Mouse (Mus musculus): ENCODE data around the gene Med29.

The Med29 gene

DNA sequence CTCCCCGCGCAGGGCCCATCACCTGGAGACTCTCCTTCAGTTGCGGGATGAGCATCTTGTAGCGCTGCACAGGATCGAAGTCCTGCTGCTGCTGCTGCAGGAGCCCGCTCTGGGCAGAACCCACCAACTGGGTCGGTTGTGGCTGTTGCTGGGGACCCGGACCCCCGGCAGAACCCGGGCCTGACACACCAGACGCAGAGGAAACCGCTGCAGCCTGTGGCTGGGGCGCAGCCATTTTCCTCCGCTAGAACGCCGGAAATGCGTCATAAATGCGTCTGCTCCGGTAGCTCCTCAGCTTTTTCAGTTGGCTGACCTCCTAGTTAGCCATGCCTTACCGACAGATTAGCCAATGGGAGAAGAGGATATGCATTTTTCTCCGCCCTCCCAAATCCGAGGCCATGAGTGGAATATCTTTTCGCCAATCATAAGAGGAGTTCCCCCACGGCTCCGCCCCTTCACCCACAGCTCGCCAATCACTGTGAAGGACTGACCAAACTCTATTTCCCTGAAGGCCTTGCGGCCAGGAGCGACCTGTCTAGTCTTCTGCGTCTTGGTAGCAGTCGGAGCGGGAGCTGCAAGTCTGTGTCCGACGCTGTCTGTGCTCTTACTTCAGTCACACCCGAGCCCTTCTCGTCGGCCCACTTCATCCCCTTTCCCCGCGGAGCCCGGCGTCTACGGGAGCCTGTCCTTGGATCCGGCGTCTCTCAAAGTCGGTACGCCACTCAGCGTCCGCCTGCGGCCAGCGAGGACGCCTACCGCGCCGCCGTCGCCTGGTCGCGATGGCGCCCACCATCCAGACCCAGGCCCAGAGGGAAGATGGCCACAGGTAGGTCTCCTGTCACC lies at the start of gene Med29, which contains the start of gene Paf1:
Gene Med29, minus strand, starts transcription at position 280 of the 843 bp plus-strand sequence.
Gene Paf1, plus strand, starts transcription at position 523 of the 843 bp plus-strand sequence.
- DNase-seq = peak; percentile 96

- no peak for DNase-seq
Measured at GRCm38 (mm10) chr7:28441776-28442485, 49.4 kb upstream of the Med29 start.

- DNase-seq = peak; percentile 23
Measured at GRCm38 (mm10) chr7:28440739-28441138, 48.2 kb upstream of the Med29 start.

- no peak for DNase-seq
Measured at GRCm38 (mm10) chr7:28438771-28439170, 46.3 kb upstream of the Med29 start.

GRCm38 (mm10) chr7:28437964-28438363 lies 45.5 kb upstream of the Med29 start:
- no peak for DNase-seq

DNA sequence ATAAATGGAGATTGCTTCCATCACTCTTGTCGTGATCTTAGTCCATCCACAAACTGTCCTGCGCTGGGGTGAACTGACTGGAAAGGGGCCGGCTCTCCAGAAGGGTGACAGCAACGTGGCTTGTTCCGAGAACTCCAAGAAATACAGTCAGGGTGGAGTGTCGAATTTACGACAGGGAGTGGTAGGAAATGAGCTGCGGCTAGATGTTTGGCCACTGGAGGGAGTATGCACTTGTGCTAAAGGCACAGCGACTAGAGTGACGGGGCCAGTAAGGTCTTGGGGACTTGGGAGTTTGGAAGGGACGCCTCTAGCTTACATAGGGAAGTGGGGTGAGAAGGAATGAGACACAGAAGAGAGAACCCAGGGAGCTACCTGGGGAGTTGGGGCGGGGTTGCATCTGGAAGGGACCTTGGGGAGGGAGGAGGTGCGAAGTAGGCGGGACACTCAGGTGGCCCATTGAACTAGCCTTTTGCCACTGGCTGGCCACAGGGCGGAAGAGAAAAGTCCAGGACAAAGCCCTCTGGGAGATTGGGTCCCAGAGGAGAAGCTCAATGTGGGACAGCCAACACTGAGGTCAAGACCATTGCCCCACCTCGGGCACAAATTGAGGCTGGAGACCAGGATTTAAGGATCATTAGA lies 44.5 kb upstream of the Med29 start, which contains the start of gene Gmfg:
Gene Gmfg, plus strand, starts transcription at position 516 of the 639 bp plus-strand sequence.
- DNase-seq = peak; percentile 87

GRCm38 (mm10) chr7:28436271-28436904 lies 43.9 kb upstream of the Med29 start:
- DNase-seq = peak; percentile 100

DNA sequence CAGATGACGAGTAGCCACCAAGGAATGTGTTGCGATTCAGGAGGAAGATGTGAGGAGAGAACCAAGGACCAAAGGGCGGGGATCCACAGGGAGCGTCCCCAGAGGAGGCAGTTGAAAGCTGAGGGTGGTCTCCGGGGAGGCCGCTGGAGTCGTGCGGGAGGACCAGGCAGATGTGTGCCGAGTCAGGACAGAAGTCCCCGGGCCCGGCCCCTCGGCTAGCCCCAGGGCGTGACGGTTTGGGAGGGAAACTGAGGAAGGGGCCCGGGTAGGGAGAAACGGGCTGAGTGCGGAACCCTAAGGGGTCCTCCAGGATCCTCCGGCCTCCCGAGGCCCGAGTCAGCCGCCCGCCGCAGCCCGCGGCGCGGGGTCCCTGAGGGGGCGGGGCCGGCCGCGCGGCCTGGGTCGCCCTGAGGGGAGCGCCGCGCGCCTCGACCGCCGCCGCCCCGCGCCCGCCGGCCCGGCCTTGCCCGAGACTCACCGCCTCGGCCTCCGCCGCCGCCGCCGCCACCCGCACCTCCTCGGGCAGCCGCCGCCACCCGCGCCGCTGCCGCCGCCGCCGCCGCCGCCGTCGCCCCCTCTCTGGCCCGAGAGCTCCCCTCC lies 43.3 kb upstream of the Med29 start:
- DNase-seq = peak; percentile 7

- DNase-seq = no peak
Measured at GRCm38 (mm10) chr7:28432252-28432651, 39.7 kb upstream of the Med29 start.

DNA sequence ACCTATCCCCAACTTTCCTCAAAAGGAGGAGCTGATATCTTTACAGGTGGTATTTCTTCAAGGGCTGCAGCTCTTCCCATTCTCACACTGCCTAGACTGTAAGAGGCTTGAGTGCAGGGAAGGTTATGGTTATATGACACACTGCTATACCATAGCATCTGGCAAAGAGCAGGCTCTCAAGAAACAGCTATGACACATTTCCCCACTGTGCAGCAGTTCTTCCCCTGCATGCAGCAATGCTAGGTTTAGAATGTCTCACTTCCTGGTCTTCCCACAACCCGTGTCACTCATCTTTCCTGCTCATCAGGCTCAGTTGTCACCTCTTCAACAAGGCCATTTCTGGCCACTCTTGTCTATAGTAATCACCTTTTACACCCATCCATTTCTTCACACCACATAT lies 38.0 kb upstream of the Med29 start:
- no peak for DNase-seq

- no peak for DNase-seq
Measured at GRCm38 (mm10) chr7:28427738-28428137, 35.2 kb upstream of the Med29 start.

DNA sequence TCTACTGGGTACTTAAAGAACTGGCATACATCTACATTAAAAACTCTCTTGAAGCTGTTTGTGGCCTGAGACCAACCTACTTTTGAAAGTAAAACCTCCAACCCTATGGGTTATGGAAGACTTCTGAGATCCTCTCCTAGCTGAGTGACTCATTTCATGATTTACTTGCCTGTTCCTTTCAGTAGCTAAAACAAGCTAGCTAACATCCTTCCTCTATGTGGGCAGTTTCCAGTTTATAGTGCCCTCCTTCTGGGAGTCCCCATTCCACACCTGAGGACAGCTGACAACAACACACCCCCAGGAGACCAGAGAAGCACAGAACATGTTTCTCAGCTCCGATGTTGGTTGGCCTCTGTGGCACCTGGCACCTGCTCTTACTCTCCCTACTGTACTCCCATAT lies 30.5 kb upstream of the Med29 start:
- DNase-seq = no peak

- no peak for DNase-seq
Measured at GRCm38 (mm10) chr7:28419416-28419815, 26.9 kb upstream of the Med29 start.

DNA sequence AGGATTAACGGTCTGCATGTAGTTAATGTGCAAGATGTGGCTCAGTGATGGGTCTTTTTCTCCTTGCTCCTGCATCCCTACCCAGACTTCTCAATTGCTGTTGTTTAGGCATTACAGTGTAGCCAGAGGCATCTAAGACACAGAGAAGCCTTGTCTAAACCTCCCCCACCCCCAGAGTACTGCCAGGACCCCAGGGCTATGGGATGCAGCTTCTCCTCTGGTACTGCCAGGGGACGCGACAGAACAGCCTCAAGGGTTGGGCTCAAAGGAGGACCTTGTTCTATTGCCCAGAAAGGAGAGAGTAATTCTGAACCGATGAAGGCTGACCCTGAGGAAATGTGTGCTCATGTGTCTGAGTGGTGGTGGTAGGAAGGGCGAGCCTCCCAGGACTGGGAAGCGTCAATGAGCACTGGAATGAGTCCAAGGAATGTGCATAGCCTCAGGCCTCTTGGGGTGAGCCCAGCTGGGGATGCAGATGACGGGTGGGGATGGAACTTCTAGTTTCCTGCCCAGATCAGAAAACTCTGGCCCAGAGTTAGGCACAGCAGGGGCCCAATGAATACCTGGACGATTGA lies 25.7 kb upstream of the Med29 start:
- DNase-seq = peak; percentile 51

GRCm38 (mm10) chr7:28417368-28417767 lies 24.9 kb upstream of the Med29 start:
- no peak for DNase-seq

DNA sequence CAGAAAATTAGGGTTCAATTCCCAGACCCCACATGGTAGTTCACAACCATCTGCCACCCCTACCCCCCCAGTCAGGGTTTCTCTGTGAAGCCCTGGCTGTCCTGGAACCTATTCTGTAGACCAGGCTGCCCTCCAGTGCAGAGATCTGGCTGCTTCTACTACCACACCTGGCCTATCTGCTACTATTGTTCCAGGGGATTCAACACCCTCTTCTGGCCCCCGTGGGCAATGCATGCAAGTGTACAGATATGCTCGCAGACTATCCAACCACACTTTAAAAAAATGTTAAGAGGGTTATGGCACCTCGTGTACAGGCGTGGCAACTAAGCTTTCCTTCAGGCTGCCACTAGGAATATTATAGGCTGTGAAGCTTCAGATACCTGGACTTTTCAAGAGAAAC lies 20.3 kb upstream of the Med29 start:
- DNase-seq = no peak

GRCm38 (mm10) chr7:28410841-28411475 lies 18.4 kb upstream of the Med29 start:
- DNase-seq = peak; percentile 46

- DNase-seq = no peak
Measured at GRCm38 (mm10) chr7:28401942-28402341, 9.4 kb upstream of the Med29 start.

- DNase-seq = no peak
Measured at GRCm38 (mm10) chr7:28401030-28401429, 8.5 kb upstream of the Med29 start.

- no peak for DNase-seq
Measured at GRCm38 (mm10) chr7:28398696-28399340, 6.3 kb upstream of the Med29 start.

DNA sequence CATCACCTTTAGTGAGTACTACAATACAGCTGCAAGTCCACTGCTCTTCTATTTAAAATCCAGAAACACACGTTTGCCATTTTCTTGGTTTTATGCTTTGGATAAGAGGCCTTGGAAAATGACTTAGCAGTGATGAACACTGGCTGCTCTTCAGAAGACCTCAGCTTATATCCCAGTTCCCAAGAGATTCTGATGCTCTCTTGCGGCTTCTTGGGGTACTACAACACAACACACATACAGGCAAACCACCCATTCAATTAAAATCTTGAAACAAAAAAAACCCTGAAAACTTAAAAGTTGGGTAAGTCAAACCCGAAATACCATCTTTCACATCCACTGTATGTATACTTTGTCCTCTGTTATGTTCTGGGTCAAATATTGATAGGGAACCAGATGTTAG lies 5.5 kb upstream of the Med29 start:
- DNase-seq = no peak

All from kidney, adult 18-20 months (tissue).